Mouse (Mus musculus) T-helper 1 cell (primary cell): Measurements from ENCODE around the gene Ube2h.

Experiments used
- in situ Hi-C: fragments of 300-600 bp; cut with MboI, MseI; formaldehyde crosslinking; loops from one replicate; pipeline ENCODE4 v1.15.1; 2025; ENCODE audit warnings: high pct_unique_total_duplicates

Gene Ube2h

GRCm38 (mm10) chr6:30204383-30205179 lies 99.8 kb downstream of the Ube2h start:
- in situ Hi-C loops = no loop called here

GRCm38 (mm10) chr6:30196143-30196542 lies 108.2 kb downstream of the Ube2h start:
- in situ Hi-C loops = no loop called here

GRCm38 (mm10) chr6:30195656-30196055 lies 108.7 kb downstream of the Ube2h start:
- in situ Hi-C loops = no loop called here

GRCm38 (mm10) chr6:30183624-30184023 lies 120.7 kb downstream of the Ube2h start:
- in situ Hi-C loops = no loop called here

- in situ Hi-C loops = no loop called here
These were observed 122.3 kb downstream of the Ube2h start for GRCm38 (mm10) chr6:30182038-30182437.

GRCm38 (mm10) chr6:30180321-30180720 lies 124.0 kb downstream of the Ube2h start:
- in situ Hi-C loops = no loop called here

GRCm38 (mm10) chr6:30179046-30179445 lies 125.3 kb downstream of the Ube2h start:
- in situ Hi-C loops = no loop called here

- in situ Hi-C loops = no loop called here
These were observed 126.2 kb downstream of the Ube2h start for GRCm38 (mm10) chr6:30178023-30178639.

- in situ Hi-C loops = no loop called here
These were observed 127.0 kb downstream of the Ube2h start for GRCm38 (mm10) chr6:30177305-30177704.

GRCm38 (mm10) chr6:30176496-30176895 lies 127.8 kb downstream of the Ube2h start:
- in situ Hi-C loops = no loop called here

GRCm38 (mm10) chr6:30175918-30176421 lies 128.4 kb downstream of the Ube2h start:
- in situ Hi-C loops = no loop called here

- in situ Hi-C loops = no loop called here
These were observed 129.0 kb downstream of the Ube2h start for GRCm38 (mm10) chr6:30175225-30175917.

- in situ Hi-C loops = no loop called here
These were observed 129.7 kb downstream of the Ube2h start for GRCm38 (mm10) chr6:30174461-30175224.

GRCm38 (mm10) chr6:30173551-30174460 lies 130.5 kb downstream of the Ube2h start:
- in situ Hi-C loops = no loop called here

- in situ Hi-C loops = no loop called here
These were observed 131.4 kb downstream of the Ube2h start for GRCm38 (mm10) chr6:30172820-30173550.

GRCm38 (mm10) chr6:30172441-30172819 lies 131.9 kb downstream of the Ube2h start:
- in situ Hi-C loops = no loop called here

GRCm38 (mm10) chr6:30171967-30172366 lies 132.4 kb downstream of the Ube2h start:
- in situ Hi-C loops = no loop called here

- in situ Hi-C loops = no loop called here
These were observed 133.1 kb downstream of the Ube2h start for GRCm38 (mm10) chr6:30171226-30171625.

- in situ Hi-C loops = no loop called here
These were observed 135.2 kb downstream of the Ube2h start for GRCm38 (mm10) chr6:30169148-30169547.

- in situ Hi-C loops = no loop called here
These were observed 136.1 kb downstream of the Ube2h start for GRCm38 (mm10) chr6:30168275-30168674.
